Mouse (Mus musculus): ENCODE data around the gene Ptprj. TPM values are rescaled to one million over a fixed set of nuclear protein-coding genes. Genes with fewer than 3 reads are reported as not detected.

Gene Ptprj
- polyA plus RNA-seq, 1 experiment, result 9.1 TPM

DNA sequence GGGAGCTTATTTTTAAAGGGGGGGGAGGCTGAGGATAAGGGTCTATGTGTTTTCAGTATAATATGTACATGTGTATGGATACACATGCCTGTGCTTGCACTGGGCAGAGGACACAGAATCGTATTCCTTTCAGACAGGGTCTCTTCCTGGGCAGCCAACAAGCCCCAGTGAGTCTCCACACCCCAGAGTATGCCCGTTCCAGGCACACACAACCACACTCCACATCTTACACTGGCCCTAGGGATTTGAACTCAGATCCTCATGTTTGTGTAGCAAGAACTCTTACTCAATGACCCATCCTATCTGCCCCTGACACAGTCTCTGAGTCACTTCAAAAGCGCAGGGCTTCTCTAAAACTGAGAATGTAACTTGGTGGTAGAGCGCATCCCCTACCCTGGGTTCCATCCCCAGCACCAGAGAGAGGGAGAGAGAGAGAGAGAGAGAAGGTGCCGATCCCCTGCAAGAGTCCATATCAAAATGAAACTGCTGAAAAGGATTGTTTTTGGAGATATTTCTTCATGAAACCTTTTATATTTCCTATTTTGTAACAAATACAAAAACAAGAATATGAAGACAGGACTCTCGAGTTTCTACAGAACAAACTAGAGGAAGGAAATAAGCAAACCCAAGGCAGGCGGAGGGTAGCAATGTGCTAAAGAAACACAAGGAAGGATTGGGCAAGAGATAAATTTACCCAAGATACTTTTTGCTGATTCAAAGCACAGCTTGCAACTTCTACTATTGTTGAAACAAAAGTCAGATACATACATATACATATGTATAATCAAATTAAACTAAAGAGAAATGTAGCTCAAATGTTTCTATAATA, 2.8 kb downstream of the Ptprj start:
- Histone ChIP-seq H3K27me3 (ENCODE audit: control insufficient read depth, insufficient read depth, low read length) (no peaks in the 10 kb centered on the region), H3K4me3 (ENCODE audit: control insufficient read depth, low read depth, low read length) (no peak overlapping the region), H3K36me3 (ENCODE audit: control insufficient read depth, insufficient read depth, low read length) (no peaks in the 10 kb centered on the region), H3K27ac (ENCODE audit: control insufficient read depth, insufficient read depth, low read depth, low read length) (no peak overlapping the region), H3K4me1 (ENCODE audit: control insufficient read depth, insufficient read depth, low read length) (peaks cover 9% of the 10 kb centered on the region)
- TF ChIP-seq POLR2A (IDR thresholded peaks at IDR 0.05; ENCODE audit: control insufficient read depth, low read depth, low read length) (no peak), CTCF (IDR thresholded peaks at IDR 0.05; ENCODE audit: control insufficient read depth, insufficient read depth, insufficient replicate concordance, low read depth, low read length) (no peak)

DNA sequence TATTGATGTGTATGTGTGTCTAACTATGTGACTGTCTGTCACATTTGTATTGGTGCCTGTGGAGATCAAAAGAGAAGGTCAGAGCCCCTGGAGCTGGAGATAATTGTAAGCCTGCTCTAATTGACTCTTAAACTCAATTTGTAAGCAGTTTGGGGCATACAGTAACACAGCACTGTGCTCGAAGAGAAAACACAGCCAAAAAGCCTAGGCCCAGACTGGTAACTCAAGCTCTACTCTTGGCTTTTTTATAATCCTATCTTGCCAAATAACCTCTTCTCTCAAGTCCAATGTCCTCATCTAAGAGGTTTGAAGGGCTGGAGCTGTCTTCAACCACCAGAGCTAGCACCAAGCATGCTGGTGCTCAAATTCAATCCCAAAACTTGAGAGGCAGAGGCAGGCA, 3.5 kb downstream of the Ptprj start:
- Histone ChIP-seq H3K27me3 (ENCODE audit: control insufficient read depth, insufficient read depth, low read length) (no peaks in the 10 kb centered on the region), H3K27ac (ENCODE audit: control insufficient read depth, insufficient read depth, low read depth, low read length) (no peak overlapping the region), H3K36me3 (ENCODE audit: control insufficient read depth, insufficient read depth, low read length) (no peaks in the 10 kb centered on the region), H3K4me1 (ENCODE audit: control insufficient read depth, insufficient read depth, low read length) (peaks cover 9% of the 10 kb centered on the region), H3K4me3 (ENCODE audit: control insufficient read depth, low read depth, low read length) (no peak overlapping the region)
- no peak for TF ChIP-seq POLR2A (IDR thresholded peaks at IDR 0.05; ENCODE audit: control insufficient read depth, low read depth, low read length)
- TF ChIP-seq CTCF (IDR thresholded peaks at IDR 0.05; ENCODE audit: control insufficient read depth, insufficient read depth, insufficient replicate concordance, low read depth, low read length), result no peak

DNA sequence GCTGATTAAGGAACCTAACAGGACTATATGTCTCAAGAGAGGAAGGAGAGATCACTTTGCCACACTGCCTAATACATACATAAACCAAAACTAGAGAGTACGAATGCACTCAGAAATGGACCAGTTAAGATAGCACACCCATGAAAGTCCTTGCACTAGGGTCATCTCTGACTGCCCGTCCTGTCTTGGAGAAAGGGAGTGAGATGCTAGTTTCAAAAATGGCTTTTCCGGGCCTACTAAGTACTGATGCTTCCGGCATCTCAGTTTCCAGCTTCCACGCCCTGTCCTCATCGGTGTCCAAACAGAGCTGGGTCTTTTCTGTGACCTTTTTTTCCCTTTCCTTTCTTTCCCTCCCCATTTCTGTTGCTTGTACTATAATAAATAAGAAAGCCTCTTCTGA, 4.0 kb downstream of the Ptprj start:
- Histone ChIP-seq H3K4me1 (ENCODE audit: control insufficient read depth, insufficient read depth, low read length) (peaks cover 9% of the 10 kb centered on the region), H3K27ac (ENCODE audit: control insufficient read depth, insufficient read depth, low read depth, low read length) (no peak overlapping the region), H3K27me3 (ENCODE audit: control insufficient read depth, insufficient read depth, low read length) (no peaks in the 10 kb centered on the region), H3K4me3 (ENCODE audit: control insufficient read depth, low read depth, low read length) (no peak overlapping the region), H3K36me3 (ENCODE audit: control insufficient read depth, insufficient read depth, low read length) (no peaks in the 10 kb centered on the region)
- TF ChIP-seq CTCF (IDR thresholded peaks at IDR 0.05; ENCODE audit: control insufficient read depth, insufficient read depth, insufficient replicate concordance, low read depth, low read length) (no peak), POLR2A (IDR thresholded peaks at IDR 0.05; ENCODE audit: control insufficient read depth, low read depth, low read length) (no peak)

DNA sequence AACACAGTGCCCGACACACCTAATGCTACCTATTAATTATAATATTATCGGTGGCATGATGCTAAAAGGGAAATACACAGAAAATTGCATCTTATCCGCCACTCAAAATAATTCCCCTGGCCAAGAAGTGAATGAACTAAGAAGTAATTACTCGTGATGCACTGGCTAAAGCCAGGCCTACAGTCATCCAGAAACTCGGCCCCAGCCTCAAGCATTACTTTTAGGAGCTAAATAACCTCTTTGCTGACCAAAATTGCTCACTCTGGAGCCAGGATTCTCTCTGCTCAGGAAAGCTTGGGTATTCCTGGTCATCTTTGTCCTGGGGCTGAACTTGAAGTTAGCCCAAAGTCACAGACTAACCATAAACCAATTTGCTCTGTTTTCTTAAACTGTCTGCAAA, 4.7 kb downstream of the Ptprj start:
- no peak overlapping the region for H3K4me3 ChIP-seq (ENCODE audit: control insufficient read depth, low read depth, low read length)
- H3K4me1 ChIP-seq (ENCODE audit: control insufficient read depth, insufficient read depth, low read length), result peaks cover 9% of the 10 kb centered on the region
- TF ChIP-seq CTCF (IDR thresholded peaks at IDR 0.05; ENCODE audit: control insufficient read depth, insufficient read depth, insufficient replicate concordance, low read depth, low read length) (no peak), POLR2A (IDR thresholded peaks at IDR 0.05; ENCODE audit: control insufficient read depth, low read depth, low read length) (no peak)
- no peak overlapping the region for H3K27ac ChIP-seq (ENCODE audit: control insufficient read depth, insufficient read depth, low read depth, low read length)
- H3K36me3 ChIP-seq (ENCODE audit: control insufficient read depth, insufficient read depth, low read length), result no peaks in the 10 kb centered on the region
- H3K27me3 ChIP-seq (ENCODE audit: control insufficient read depth, insufficient read depth, low read length), result no peaks in the 10 kb centered on the region

DNA sequence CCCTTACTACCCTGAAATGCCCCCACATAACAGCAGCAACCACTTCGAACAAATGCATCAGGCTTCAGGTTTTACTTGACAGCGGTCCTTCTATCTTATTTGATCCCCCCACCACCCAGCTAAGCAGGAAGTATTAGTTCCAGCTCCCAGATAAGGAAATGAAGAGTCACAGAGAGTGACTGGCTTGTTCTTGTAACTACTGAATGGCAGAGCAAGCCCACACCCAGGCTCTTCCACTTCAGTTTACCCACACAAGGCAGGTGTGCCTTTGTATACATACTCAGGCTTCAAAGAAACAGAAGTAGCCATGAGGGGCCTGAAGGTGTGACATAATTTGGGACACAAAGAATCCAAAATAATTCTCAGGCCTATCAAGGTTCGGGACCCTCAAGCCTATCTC, 5.3 kb downstream of the Ptprj start:
- Histone ChIP-seq H3K36me3 (ENCODE audit: control insufficient read depth, insufficient read depth, low read length) (no peaks in the 10 kb centered on the region), H3K4me1 (ENCODE audit: control insufficient read depth, insufficient read depth, low read length) (peaks cover 9% of the 10 kb centered on the region), H3K27ac (ENCODE audit: control insufficient read depth, insufficient read depth, low read depth, low read length) (no peak overlapping the region), H3K4me3 (ENCODE audit: control insufficient read depth, low read depth, low read length) (no peak overlapping the region), H3K27me3 (ENCODE audit: control insufficient read depth, insufficient read depth, low read length) (no peaks in the 10 kb centered on the region)
- TF ChIP-seq POLR2A (IDR thresholded peaks at IDR 0.05; ENCODE audit: control insufficient read depth, low read depth, low read length) (no peak), CTCF (IDR thresholded peaks at IDR 0.05; ENCODE audit: control insufficient read depth, insufficient read depth, insufficient replicate concordance, low read depth, low read length) (no peak)

DNA sequence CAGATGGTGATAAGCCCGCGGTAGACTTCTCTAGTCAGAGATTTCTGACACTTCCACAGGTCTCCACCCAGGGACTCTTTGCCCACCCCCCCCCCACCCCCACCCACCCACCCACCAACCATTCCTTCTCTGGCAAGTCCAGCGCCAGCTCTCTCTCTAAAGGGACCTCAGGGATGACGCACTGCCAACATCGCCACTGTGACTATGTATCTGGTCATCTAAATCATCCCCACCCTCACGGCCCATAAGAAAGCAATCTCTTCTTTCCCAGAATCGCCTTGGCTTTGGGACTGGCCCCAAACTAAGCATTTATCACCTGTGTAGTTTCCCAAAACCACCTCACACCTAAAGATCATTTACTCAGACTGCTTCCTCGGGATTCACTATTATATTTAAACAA, 5.9 kb downstream of the Ptprj start:
- TF ChIP-seq CTCF (IDR thresholded peaks at IDR 0.05; ENCODE audit: control insufficient read depth, insufficient read depth, insufficient replicate concordance, low read depth, low read length) (no peak), POLR2A (IDR thresholded peaks at IDR 0.05; ENCODE audit: control insufficient read depth, low read depth, low read length) (no peak)
- no peaks in the 10 kb centered on the region for H3K27me3 ChIP-seq (ENCODE audit: control insufficient read depth, insufficient read depth, low read length)
- H3K27ac ChIP-seq (ENCODE audit: control insufficient read depth, insufficient read depth, low read depth, low read length), result no peak overlapping the region
- H3K4me3 ChIP-seq (ENCODE audit: control insufficient read depth, low read depth, low read length), result no peak overlapping the region
- no peaks in the 10 kb centered on the region for H3K36me3 ChIP-seq (ENCODE audit: control insufficient read depth, insufficient read depth, low read length)
- peaks cover 4% of the 10 kb centered on the region for H3K4me1 ChIP-seq (ENCODE audit: control insufficient read depth, insufficient read depth, low read length)

DNA sequence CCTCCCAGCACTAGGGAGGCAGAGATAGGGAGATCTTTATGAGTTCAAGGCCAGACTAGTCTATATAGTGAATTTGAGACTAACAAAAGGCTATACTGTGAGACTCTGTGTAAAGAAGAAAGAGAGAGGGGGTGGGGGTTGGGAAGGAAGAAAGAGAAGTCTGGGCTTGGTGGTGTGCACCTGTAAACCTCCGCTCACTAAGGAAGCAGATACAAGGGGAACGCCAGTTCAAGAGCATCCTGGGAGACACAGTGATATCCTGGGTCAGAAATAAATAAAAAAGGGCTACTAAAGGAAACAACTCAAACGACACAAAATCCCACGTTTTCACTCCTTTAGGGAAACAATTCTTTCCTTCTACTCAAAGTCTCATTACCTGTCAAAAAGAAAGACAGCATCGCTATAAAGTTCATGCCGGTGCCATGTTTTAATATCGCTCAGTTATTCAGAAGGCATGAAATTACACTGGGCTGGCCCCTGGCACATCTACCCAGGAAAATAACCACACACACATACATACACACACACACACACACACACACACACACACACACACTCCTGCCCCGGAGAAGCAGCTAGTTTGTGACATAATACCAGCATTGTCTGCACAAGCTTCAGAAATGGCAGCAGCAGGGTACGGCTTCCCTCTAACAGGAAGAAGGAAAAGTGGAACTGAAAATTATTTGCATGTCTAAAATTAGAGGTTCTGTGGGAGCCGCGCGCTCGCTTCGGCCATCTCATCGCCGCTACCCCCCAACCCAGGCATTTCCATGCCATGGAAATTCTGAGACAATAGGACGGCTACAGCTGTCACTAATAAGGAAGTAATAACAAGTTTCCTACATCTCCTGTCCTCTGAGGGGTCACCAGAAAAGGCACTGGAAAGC, 6.6 kb downstream of the Ptprj start:
- Histone ChIP-seq H3K27me3 (ENCODE audit: control insufficient read depth, insufficient read depth, low read length) (no peaks in the 10 kb centered on the region), H3K4me1 (ENCODE audit: control insufficient read depth, insufficient read depth, low read length) (no peaks in the 10 kb centered on the region), H3K4me3 (ENCODE audit: control insufficient read depth, low read depth, low read length) (no peak overlapping the region), H3K27ac (ENCODE audit: control insufficient read depth, insufficient read depth, low read depth, low read length) (no peak overlapping the region), H3K36me3 (ENCODE audit: control insufficient read depth, insufficient read depth, low read length) (no peaks in the 10 kb centered on the region)
- TF ChIP-seq CTCF (IDR thresholded peaks at IDR 0.05; ENCODE audit: control insufficient read depth, insufficient read depth, insufficient replicate concordance, low read depth, low read length), result no peak
- no peak for TF ChIP-seq POLR2A (IDR thresholded peaks at IDR 0.05; ENCODE audit: control insufficient read depth, low read depth, low read length)
